Mouse (Mus musculus) heart, adult 2 months (tissue): ENCODE data around the gene Tnfsf13. TPM values are rescaled to one million over a fixed set of nuclear protein-coding genes. Genes with fewer than 3 reads are reported as not detected.
"Not testable (repeated sequence)": the region's sequence is repeated elsewhere in the genome, so short reads cannot be mapped to it uniquely, and the experiment has no call there.

Experiments used
- DNase-seq, 2 experiments: peaks; one replicate each; pipeline ENCODE4 v3.0.0; 2021
- H3K27ac ChIP-seq: fragments of 200-600 bp; 2 replicates; pipeline ENCODE4 v1.8.1; 2022
- H3K27me3 ChIP-seq: fragments of 200-500 bp; 2 replicates; pipeline ENCODE4 v1.6.1; 2012; ENCODE audit warnings: mild to moderate bottlenecking, low read length, inconsistent platforms, mixed read lengths; ENCODE audit not compliant: control insufficient read depth, insufficient read depth
- H3K36me3 ChIP-seq: fragments of 200-500 bp; 2 replicates; pipeline ENCODE4 v1.6.1; 2012; ENCODE audit warnings: low read length, inconsistent platforms; ENCODE audit not compliant: control insufficient read depth, insufficient read depth
- H3K4me1 ChIP-seq: fragments of 200-500 bp; 2 replicates; pipeline ENCODE4 v1.6.1; 2011; ENCODE audit warnings: low read length; ENCODE audit not compliant: control insufficient read depth, insufficient read depth
- H3K4me3 ChIP-seq: fragments of 200-600 bp; 2 replicates; pipeline ENCODE4 v1.8.1; 2022
- H3K79me2 ChIP-seq: fragments of 200-500 bp; replicated peaks from 2 replicates; pipeline ENCODE4 v1.6.1; 2012; ENCODE audit warnings: mild to moderate bottlenecking, inconsistent platforms, low read length, moderate library complexity, mixed read lengths; ENCODE audit not compliant: control insufficient read depth, insufficient read depth
- H3K9ac ChIP-seq: fragments of 200-500 bp; 2 replicates; pipeline ENCODE4 v1.6.1; 2012; ENCODE audit warnings: low read depth, mild to moderate bottlenecking, control low read depth, inconsistent platforms, low read length, mixed read lengths
- CTCF ChIP-seq: fragments of 200-600 bp; IDR thresholded peaks from 2 replicates; pipeline ENCODE4 v1.8.1; 2022; ENCODE audit warnings: antibody characterized with exemption, mild to moderate bottlenecking, moderate library complexity
- EP300 ChIP-seq: fragments of 200-500 bp; IDR thresholded peaks from 2 replicates; pipeline ENCODE4 v1.6.1; 2011; ENCODE audit warnings: low read depth, low read length, control low read depth; ENCODE audit not compliant: insufficient read depth
- POLR2A ChIP-seq: fragments of 200-500 bp; IDR thresholded peaks from 2 replicates; pipeline ENCODE4 v1.6.1; 2011; ENCODE audit warnings: mild to moderate bottlenecking, low read depth, low read length, control low read depth; ENCODE audit not compliant: insufficient read depth
- whole genome bisulfite sequencing: fragments of 180-500 bp; shearing (Covaris S2); methylation state at CpG from one replicate; pipeline ENCODE4 v1.1.7; 2018; 5-methylcytosine and 5-hydroxymethylcytosine counted together
- intact Hi-C: fragments of 180-260 bp; cut with DNase I; formaldehyde crosslinking; loops from one replicate; pipeline ENCODE4 v1.15.1; 2025
- polyA plus RNA-seq: library from polyadenylated mRNA; depleted of rRNA; stranded (reverse); fragments of >200 nt; gene quantifications from 2 replicates; pipeline ENCODE4 v1.2.3, GENCODE M21; 2012
- total RNA-seq, 2 experiments: library from RNA; stranded (reverse); gene quantifications; 2 replicates each; pipeline ENCODE4 v1.2.3; 2021

Gene Tnfsf13
- total and polyA plus RNA-seq, 3 experiments = 1.4 to 3.2 (median 2.9) TPM

DNA sequence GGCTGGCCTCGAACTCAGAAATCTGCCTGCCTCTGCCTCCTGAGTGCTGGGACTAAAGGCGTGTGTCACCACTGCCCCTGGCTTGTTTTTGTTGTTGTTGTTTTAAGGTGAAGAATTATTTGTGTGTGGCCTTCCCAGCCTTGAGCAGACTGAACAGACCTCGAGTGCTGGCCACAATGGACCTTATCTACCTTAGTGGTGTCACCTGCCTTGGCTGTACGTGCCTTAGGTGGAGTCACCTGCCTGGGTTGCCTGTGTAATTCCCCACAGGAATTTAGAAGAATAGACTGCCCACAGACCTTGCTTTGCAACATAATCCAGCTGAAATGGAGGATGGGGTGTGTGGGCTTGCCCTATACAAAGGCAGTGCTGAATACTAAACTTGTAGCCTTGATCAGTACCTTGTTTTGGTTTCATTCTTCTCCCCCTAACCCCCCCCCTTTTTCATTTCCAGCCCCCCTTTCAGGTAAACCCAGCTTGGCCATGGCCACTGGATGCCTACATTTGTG, 22.3 kb upstream of the Tnfsf13 start:
- no peak for DNase-seq
- 88% methylated on average over 4 of the region's 4 CpGs for WGBS
- Histone ChIP-seq H3K9ac (no peak overlapping the region), H3K27me3 (no peaks in the 10 kb centered on the region), H3K27ac (no peak overlapping the region), H3K36me3 (no peaks in the 10 kb centered on the region), H3K79me2 (no peaks in the 10 kb centered on the region), H3K4me3 (no peak overlapping the region), H3K4me1 (peaks cover 4% of the 10 kb centered on the region; the same call in 1 of the 2 replicates)
- intact Hi-C loops = no loop called here
- no peak for TF ChIP-seq EP300
- TF ChIP-seq CTCF = no peak
- no peak for TF ChIP-seq POLR2A

DNA sequence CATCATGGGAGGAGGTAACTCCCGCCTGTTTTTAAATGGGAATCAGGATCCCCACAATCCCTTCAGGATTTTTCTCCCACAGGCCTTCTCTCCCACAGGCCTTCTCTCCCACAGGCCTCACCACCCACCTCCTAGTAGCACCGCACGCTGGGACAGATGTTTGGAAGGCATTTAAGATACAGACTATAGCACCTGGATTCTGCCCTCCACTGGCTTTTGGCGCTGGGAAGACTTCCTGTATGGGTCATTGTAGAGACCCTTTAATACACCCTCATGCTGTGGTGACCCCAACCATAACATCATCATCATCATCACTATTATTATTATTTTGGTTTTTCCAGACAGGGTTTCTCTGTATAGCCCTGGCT, 21.9 kb upstream of the Tnfsf13 start:
- DNase-seq = no peak
- Histone ChIP-seq H3K36me3 (no peaks in the 10 kb centered on the region), H3K4me1 (peaks cover 4% of the 10 kb centered on the region; the same call in 1 of the 2 replicates), H3K27ac (peak overlapping the region; percentile 47), H3K9ac (no peak overlapping the region), H3K27me3 (no peaks in the 10 kb centered on the region), H3K79me2 (no peaks in the 10 kb centered on the region), H3K4me3 (no peak overlapping the region)
- intact Hi-C loops = no loop called here
- 87% methylated on average over 4 of the region's 4 CpGs for WGBS
- TF ChIP-seq POLR2A (no peak), CTCF (no peak), EP300 (no peak)

DNA sequence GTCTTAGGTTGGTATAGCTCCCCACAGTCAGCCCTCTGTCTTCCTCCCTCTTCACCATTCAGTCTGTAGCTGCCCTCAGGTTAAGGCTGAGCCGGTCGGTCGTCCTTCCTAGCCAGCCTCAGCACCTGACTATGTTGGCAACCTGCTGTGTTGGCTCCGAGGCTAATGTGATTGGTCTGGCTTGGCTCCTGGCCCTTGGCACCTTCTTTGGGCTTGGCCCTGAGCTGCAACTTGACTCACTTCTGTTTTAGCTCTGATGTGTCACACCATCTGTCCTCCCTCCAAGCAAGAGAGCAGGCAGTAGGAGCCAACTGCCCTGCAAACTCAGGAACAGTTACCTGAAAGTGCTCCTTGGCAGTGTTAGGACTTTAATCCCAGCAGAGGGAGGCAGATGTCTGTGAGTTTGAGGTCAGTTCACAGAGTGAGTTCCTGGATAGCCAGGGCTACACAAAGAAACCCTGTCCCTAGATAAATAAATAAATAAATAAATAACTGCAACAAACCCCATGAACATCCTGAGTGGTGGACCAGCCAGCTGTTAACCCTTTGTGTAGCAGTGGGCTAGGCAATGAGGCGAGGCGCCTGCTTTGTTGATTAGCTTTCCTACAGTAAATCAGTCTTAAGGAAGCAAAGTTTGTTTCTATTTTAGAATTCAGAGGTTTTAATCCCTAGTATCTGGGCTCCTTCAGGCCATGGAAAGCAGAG, 21.3 kb upstream of the Tnfsf13 start:
- Histone ChIP-seq H3K27ac (peak overlapping the region; percentile 57), H3K27me3 (no peaks in the 10 kb centered on the region), H3K36me3 (no peaks in the 10 kb centered on the region), H3K9ac (no peak overlapping the region), H3K4me1 (peaks cover 4% of the 10 kb centered on the region; the same call in 1 of the 2 replicates), H3K79me2 (no peaks in the 10 kb centered on the region), H3K4me3 (no peak overlapping the region)
- 42% methylated on average over 6 of the region's 6 CpGs for WGBS
- intact Hi-C loops = no loop called here
- DNase-seq = peak; percentile 80 to 87
- TF ChIP-seq EP300 (peak; percentile 92), CTCF (no peak), POLR2A (no peak)

DNA sequence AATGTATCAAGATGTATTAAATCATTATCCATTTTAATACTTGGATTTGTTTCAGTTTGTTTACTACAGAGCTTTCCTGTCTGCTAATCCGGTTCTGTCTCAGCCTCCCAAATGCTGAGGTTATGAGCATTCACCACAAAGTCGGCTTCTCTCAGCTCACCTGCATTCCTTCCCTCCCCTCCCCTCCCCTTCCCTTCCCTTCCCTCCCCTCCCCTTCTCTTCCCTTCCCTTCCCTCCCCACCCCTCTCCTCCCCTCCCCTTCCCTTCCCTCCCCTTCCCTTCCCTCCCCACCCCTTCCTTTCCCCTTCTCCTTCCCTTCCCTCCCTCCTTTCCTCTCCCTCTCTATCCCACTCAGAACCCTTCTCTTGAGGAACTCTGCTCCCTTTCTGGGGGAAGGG, 19.0 kb upstream of the Tnfsf13 start:
- intact Hi-C loops = no loop called here
- H3K4me1 ChIP-seq = peaks cover 4% of the 10 kb centered on the region; the same call in 1 of the 2 replicates

DNA sequence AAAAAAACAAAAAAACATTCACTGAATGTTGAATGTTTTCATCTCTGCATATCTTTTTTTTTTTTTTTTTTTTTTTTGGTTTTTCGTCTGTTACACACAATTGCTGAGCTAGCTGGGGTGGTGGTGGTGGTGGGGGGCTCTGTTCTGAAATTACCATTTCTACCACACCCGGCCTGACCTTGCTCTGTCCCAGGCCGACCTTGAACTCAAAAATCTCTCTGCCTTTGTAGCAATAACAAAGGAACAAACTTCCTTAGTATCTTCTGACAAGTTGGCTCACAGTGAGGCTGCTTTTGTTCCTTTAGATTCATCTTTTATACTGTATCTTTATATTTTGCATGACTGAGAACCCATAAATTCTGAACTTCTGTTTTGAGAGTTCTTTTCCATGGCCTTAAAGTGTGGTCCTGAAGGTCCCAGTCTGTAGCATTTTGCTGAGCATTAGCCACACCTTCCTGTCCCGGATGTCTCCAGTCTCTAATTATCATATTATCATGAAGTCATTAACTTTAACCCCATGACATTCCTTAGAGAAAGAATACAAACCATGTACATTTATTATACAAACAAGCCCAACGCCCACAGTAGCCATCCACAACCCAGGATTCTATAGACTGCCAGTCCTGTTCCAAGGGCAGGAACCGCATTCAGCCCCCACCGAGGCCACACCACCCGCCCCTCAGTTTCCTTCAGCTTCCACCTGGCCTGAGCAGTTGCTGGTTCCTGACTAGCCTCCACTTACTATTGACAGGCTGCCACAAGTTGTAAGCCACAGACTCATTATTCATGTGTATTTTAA, 18.4 kb upstream of the Tnfsf13 start:
- H3K79me2 ChIP-seq = no peaks in the 10 kb centered on the region
- no peak overlapping the region for H3K4me3 ChIP-seq
- H3K36me3 ChIP-seq = no peaks in the 10 kb centered on the region
- intact Hi-C loops = no loop called here
- no peak overlapping the region for H3K27ac ChIP-seq
- WGBS = 61% methylated on average over 8 of the region's 8 CpGs
- TF ChIP-seq CTCF = no peak
- no peak for TF ChIP-seq EP300
- no peak for TF ChIP-seq POLR2A
- H3K9ac ChIP-seq = no peak overlapping the region
- DNase-seq = no peak
- H3K27me3 ChIP-seq = no peaks in the 10 kb centered on the region
- H3K4me1 ChIP-seq = peaks cover 4% of the 10 kb centered on the region; the same call in 1 of the 2 replicates

More for the DNA sequence above, 19.0 kb upstream of the Tnfsf13 start:
- Histone ChIP-seq H3K36me3 (no peaks in the 10 kb centered on the region), H3K4me3 (no peak overlapping the region), H3K79me2 (no peaks in the 10 kb centered on the region), H3K27me3 (no peaks in the 10 kb centered on the region), H3K9ac (no peak overlapping the region), H3K27ac (no peak overlapping the region)
- TF ChIP-seq CTCF (no peak), EP300 (no peak), POLR2A (no peak)
- DNase-seq = no peak
- 27% methylated on average over 2 of the region's 2 CpGs for WGBS

DNA sequence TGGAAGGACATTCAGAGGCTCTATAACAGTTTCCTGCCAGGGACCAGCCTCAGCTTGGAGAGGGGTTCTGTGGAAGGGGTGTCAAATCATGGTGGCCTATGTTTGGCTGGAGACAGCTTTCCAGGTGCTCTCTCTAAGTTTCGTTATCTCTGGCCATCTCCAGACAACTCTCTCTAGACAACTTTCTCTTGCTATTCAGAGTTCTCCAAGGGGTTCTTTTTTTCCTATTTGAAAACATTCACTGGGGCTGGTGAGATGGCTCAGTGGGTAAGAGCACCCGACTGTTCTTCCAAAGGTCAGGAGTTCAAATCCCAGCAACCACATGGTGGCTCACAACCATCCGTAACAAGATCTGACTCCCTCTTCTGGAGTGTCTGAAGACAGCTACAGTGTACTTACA, 17.8 kb upstream of the Tnfsf13 start:
- intact Hi-C loops, DNase-seq: not testable (repeated sequence)
- 89% methylated on average over 3 of the region's 3 CpGs for WGBS

DNA sequence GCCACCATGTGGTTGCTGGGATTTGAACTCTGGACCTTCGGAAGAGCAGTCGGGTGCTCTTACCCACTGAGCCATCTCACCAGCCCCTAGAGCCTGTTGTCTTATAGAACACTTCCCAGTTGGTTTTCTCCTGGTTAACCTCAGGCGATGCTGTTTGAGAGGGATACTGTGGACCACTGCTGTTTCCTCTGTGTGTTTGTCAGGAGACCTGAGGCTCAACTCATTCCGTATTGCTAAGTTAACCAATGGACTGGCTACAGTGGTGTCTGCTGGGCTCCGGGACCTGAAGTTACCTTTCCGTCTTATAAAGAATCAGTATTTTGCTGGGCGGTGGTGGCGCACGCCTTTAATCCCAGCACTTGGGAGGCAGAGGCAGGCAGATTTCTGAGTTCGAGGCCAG, 17.3 kb upstream of the Tnfsf13 start:
- H3K4me3 ChIP-seq = not testable (repeated sequence)
- WGBS = 95% methylated on average over 10 of the region's 10 CpGs

More for the DNA sequence above, 17.8 kb upstream of the Tnfsf13 start:
- not testable (repeated sequence) for H3K4me3 ChIP-seq, H3K27ac ChIP-seq, H3K79me2 ChIP-seq, H3K4me1 ChIP-seq, H3K36me3 ChIP-seq, H3K27me3 ChIP-seq, H3K9ac ChIP-seq

More for the DNA sequence above, 17.3 kb upstream of the Tnfsf13 start:
- H3K9ac ChIP-seq, H3K79me2 ChIP-seq, intact Hi-C loops, DNase-seq, H3K36me3 ChIP-seq, H3K27me3 ChIP-seq, H3K27ac ChIP-seq, H3K4me1 ChIP-seq: not testable (repeated sequence)
